Mouse (Mus musculus) hindbrain, embryonic 14.5 days (tissue): Measurements from ENCODE around the gene Pbx1. TPM values are rescaled to one million over a fixed set of nuclear protein-coding genes. Genes with fewer than 3 reads are reported as not detected.

ENCODE experiments used
- ATAC-seq: fragments of 200-750 bp; cut with Nextera tagmentation; 2 replicates; pipeline ENCODE4 v1.8.0; 2017; ENCODE audit warnings: moderate number of reproducible peaks, mild to moderate bottlenecking, moderate TSS enrichment, moderate library complexity; ENCODE audit not compliant: low FRiP score
- DNase-seq: peaks from one replicate; pipeline ENCODE4 v3.0.0-alpha.2; 2015; ENCODE audit warnings: low spot score
- H3K27ac ChIP-seq: fragments of 300-500 bp; sonication (generic); 2 replicates; pipeline ENCODE4 v1.5.1; 2014; ENCODE audit warnings: mild to moderate bottlenecking, moderate library complexity
- H3K27me3 ChIP-seq: fragments of 300-500 bp; sonication (generic); 2 replicates; pipeline ENCODE4 v1.6.1; 2014; ENCODE audit warnings: mild to moderate bottlenecking, low read length, mixed read lengths; ENCODE audit not compliant: control insufficient read depth, insufficient read depth
- H3K36me3 ChIP-seq: fragments of 300-500 bp; sonication (generic); replicated peaks from 2 replicates; pipeline ENCODE4 v1.6.1; 2014; ENCODE audit not compliant: control insufficient read depth, insufficient read depth
- H3K4me1 ChIP-seq: fragments of 300-500 bp; sonication (generic); replicated peaks from 2 replicates; pipeline ENCODE4 v1.6.1; 2014; ENCODE audit warnings: antibody characterized with exemption, low read length, mixed read lengths; ENCODE audit not compliant: control insufficient read depth, insufficient read depth
- H3K4me2 ChIP-seq: fragments of 300-500 bp; sonication (generic); replicated peaks from 2 replicates; pipeline ENCODE4 v1.6.1; 2014; ENCODE audit warnings: mild to moderate bottlenecking, moderate library complexity
- H3K4me3 ChIP-seq: fragments of 300-500 bp; sonication (generic); replicated peaks from 2 replicates; pipeline ENCODE4 v1.5.1; 2014; ENCODE audit warnings: mild to moderate bottlenecking, low read length
- H3K9ac ChIP-seq: fragments of 300-500 bp; sonication (generic); 2 replicates; pipeline ENCODE4 v1.6.1; 2014
- H3K9me3 ChIP-seq: fragments of 300-500 bp; sonication (generic); 2 replicates; pipeline ENCODE4 v1.6.1; 2016; ENCODE audit warnings: low read length; ENCODE audit not compliant: control insufficient read depth
- WGBS: fragments of 180-500 bp; shearing (Covaris S2); extraction: QIAGEN DNeasy Blood & Tissue Kit; methylation state at CpG from one replicate; pipeline ENCODE4 v1.1.7; 2014; 5-methylcytosine and 5-hydroxymethylcytosine counted together
- polyA plus RNA-seq: library from polyadenylated mRNA; unstranded; fragments of >200 nt; fragmentation: Nextera tagmentation; extraction: Ambion mirVana; gene quantifications from 2 replicates; pipeline ENCODE4 v1.2.1, GENCODE M21; 2014

The Pbx1 gene
- polyA plus RNA-seq, 1 experiment from 2014 or later = 46.3 TPM

DNA sequence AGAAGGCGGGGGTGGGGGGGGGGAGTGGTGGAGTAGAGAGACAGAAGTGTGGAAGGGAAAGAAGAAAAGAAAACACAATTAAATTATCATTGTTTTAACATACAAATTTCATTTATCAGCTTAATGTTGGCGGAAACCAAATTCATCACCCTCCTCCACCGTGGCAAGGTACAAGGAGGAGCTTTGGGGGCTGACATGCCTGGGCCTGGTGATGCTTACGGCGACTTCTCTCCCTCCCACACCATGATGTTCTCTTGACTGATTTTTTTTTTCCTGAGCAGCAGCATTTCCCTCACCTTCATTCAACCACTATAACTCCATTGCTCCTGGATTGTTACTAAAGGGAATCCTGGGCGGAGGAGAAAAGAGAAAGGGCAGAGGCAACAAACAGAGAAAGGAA is 89.8 kb downstream of the Pbx1 start:
- Histone ChIP-seq H3K4me1 (peaks cover 42% of the 10 kb centered on the region), H3K4me2 (peak overlapping the region; percentile 19), H3K9me3 (no peaks in the 10 kb centered on the region), H3K27ac (peak overlapping the region; percentile 81), H3K9ac (0 out of 2 replicates have a peak overlapping the region, but pooled peaks have one; percentile 3), H3K27me3 (no peaks in the 10 kb centered on the region), H3K36me3 (no peaks in the 10 kb centered on the region), H3K4me3 (no peak overlapping the region)
- DNase-seq (no peak), ATAC-seq (peak; percentile 28; the same call in 1 of the 2 replicates)
- WGBS = 37% methylated on average over 5 of the region's 6 CpGs

DNA sequence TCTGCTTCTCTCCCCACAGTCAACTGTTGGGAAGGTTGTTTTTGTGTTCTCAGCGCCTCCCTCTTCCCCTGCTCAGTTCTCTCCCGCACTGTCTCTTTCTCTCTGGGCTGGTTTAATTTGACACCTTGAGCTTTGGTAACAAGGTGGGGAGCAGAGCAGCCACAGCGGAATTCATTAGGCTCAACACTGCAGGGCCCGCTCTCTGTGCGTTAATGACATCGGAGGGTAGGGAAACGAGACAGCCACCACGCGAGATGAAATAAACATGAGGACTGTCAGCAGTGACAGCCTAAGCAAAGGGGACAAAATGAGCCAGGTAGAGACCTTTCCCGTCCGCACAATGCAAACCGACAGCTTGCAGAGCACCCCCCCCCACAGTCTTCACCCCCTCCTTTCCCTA is 90.2 kb downstream of the Pbx1 start:
- 7% methylated on average over 12 of the region's 12 CpGs for WGBS
- 0 out of 2 replicates have a peak overlapping the region, but pooled peaks have one; percentile 3 for H3K9ac ChIP-seq
- H3K27ac ChIP-seq = peak overlapping the region; percentile 81
- no peaks in the 10 kb centered on the region for H3K36me3 ChIP-seq
- H3K4me1 ChIP-seq = peaks cover 42% of the 10 kb centered on the region
- ATAC-seq (peak; percentile 72), DNase-seq (peak; percentile 60)
- no peak overlapping the region for H3K4me3 ChIP-seq
- no peaks in the 10 kb centered on the region for H3K27me3 ChIP-seq
- no peaks in the 10 kb centered on the region for H3K9me3 ChIP-seq
- H3K4me2 ChIP-seq = peak overlapping the region; percentile 19

DNA sequence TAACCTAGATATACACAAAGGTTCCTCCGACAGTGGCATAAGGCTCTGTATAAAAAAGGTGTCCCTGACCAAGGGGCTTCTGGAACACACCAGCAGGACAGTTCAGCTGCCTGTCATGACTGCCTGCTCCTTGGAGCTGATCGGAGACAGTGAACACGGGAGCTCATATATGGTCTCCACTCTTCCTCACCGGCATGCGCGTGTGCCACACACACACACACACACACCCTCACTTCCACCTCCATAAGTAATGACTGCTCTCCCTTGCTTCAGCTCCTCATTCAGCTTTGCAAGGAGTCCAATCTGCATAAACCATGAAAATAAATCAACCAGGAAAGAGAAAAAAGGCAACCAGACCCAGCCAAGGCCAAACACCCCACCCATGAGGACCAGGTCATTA is 90.7 kb downstream of the Pbx1 start:
- no peaks in the 10 kb centered on the region for H3K36me3 ChIP-seq
- 42% methylated on average over 6 of the region's 6 CpGs for WGBS
- no peak for ATAC-seq
- H3K4me1 ChIP-seq = peaks cover 42% of the 10 kb centered on the region
- H3K9me3 ChIP-seq = no peaks in the 10 kb centered on the region
- no peaks in the 10 kb centered on the region for H3K27me3 ChIP-seq
- H3K4me3 ChIP-seq = no peak overlapping the region
- peak overlapping the region; percentile 81 for H3K27ac ChIP-seq
- peak overlapping the region; percentile 19 for H3K4me2 ChIP-seq
- no peak overlapping the region for H3K9ac ChIP-seq
- DNase-seq = no peak

DNA sequence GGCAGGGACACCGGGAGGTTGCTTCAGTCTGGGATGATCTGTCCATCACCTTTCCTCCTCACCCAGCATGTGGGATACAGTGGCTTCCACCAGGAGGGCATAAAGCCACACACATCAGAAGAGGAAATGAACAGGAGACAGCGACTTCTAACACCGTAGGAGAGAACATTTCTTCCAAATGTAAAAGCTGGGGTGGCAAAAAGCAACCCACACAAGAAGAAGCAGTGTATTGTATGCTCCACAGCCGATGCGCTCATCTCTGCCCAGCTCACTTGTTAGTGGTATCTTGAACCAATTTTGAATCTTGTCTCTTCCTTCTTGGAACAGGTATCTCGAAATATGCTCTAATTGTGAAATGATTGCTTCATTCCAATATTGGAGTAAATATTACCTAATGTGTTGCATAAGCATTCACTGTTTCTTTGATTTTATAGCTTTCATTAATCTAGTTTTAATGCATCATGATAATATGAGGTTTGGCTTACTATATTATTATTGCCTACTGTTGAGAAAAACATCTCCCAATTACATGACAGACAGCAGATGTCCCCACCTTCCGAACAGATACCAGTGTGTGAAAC is 95.7 kb downstream of the Pbx1 start:
- 91% methylated on average over 7 of the region's 7 CpGs for WGBS
- H3K9me3 ChIP-seq = no peaks in the 10 kb centered on the region
- no peak overlapping the region for H3K27ac ChIP-seq

DNA sequence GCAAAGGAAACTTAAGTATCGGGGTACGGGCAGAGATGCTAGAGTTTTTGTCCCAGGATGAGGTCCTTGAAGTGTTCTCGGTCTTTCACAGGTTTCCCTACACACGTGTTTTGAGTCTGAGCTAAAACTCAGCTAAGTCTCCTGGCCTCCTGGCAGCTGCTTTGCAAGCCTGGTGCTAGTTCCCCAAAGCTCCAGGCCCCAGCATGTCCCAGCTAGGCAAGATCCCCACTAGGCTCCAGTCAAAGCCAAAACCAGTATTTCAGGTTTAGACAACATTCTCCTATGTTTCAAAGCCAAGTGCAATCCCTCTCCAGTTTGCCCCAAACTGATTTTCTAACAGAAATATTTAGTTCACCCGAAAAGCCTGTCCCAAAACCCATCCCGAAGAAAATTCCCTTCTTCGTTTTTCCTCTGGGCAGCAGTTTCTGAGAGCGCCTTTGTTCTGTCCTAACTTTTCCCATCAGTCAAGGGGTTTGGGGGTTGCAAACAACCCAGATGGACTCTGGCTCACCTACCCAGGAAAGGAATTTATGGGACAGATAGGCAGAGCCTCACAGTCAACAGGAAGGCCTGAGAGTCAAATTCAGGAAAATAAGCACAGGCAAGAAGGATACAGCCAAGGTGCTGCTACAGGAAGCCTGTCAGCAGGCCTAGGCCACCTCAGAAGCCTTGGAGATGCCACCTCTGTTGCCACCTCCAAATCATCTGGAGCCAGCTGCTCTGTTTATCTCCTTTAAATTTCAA is 97.1 kb downstream of the Pbx1 start:
- Histone ChIP-seq H3K36me3 (no peaks in the 10 kb centered on the region), H3K27ac (no peak overlapping the region), H3K4me2 (no peak overlapping the region), H3K9ac (no peak overlapping the region), H3K4me3 (no peak overlapping the region), H3K9me3 (no peaks in the 10 kb centered on the region), H3K27me3 (no peaks in the 10 kb centered on the region), H3K4me1 (peaks cover 7% of the 10 kb centered on the region)
- no peak for ATAC-seq
- WGBS = 96% methylated on average over 8 of the region's 8 CpGs
- no peak for DNase-seq

More for the DNA sequence above, 95.7 kb downstream of the Pbx1 start:
- no peak for DNase-seq
- no peak for ATAC-seq
- Histone ChIP-seq H3K9ac (no peak overlapping the region), H3K36me3 (no peaks in the 10 kb centered on the region), H3K27me3 (no peaks in the 10 kb centered on the region), H3K4me3 (no peak overlapping the region), H3K4me1 (peaks cover 5% of the 10 kb centered on the region), H3K4me2 (no peak overlapping the region)

DNA sequence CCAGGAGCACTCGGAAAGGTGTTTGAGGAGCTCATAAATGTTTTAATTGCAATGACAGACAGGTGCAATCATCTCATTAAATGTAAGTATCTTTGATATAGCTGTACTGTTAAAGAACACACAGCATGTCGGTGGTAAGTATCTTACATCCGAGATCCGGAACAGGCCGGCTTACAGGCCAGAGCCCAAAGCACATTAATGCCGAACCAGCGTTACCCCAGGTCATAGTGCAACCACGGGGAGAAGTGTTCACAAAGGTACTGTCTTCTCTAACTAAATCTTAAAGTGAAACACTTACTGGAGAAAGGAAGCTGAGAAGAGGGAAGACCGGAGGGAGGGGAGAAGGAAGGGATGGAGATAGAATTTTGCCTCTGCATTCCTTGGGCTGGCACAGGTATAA is 100.0 kb downstream of the Pbx1 start:
- Histone ChIP-seq H3K9me3 (no peaks in the 10 kb centered on the region), H3K4me3 (no peak overlapping the region), H3K36me3 (no peaks in the 10 kb centered on the region), H3K4me2 (no peak overlapping the region), H3K9ac (no peak overlapping the region), H3K27ac (no peak overlapping the region), H3K27me3 (no peaks in the 10 kb centered on the region), H3K4me1 (peaks cover 33% of the 10 kb centered on the region)
- ATAC-seq (no peak), DNase-seq (no peak)
- 82% methylated on average over 9 of the region's 9 CpGs for WGBS

DNA sequence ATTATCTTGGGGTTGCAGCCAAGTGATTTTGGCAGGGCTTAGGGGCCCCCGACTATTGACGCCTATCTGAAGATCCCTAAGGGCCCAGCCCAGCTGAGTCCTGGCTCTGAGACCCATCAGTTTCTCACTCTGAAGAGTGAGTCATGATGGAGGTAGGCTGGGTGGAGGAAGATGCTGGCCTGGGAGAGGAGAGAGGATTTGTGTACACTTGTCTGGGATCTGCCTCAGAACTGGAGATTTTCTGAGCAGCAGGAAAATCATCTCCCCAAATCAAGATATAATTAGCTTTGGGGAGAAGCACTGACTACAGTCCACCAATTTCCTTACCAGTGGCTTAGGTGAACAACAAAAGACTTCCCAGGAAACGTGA is 103.8 kb downstream of the Pbx1 start:
- Histone ChIP-seq H3K4me3 (no peak overlapping the region), H3K9ac (no peak overlapping the region), H3K27me3 (no peaks in the 10 kb centered on the region), H3K4me1 (peaks cover 72% of the 10 kb centered on the region), H3K27ac (peak overlapping the region; percentile 54), H3K9me3 (no peaks in the 10 kb centered on the region), H3K36me3 (no peaks in the 10 kb centered on the region), H3K4me2 (0 out of 2 replicates have a peak overlapping the region, but pooled peaks have one; percentile 4)
- WGBS = 43% methylated on average over 3 of the region's 3 CpGs
- DNase-seq (no peak), ATAC-seq (peak; percentile 29; the same call in 1 of the 2 replicates)

DNA sequence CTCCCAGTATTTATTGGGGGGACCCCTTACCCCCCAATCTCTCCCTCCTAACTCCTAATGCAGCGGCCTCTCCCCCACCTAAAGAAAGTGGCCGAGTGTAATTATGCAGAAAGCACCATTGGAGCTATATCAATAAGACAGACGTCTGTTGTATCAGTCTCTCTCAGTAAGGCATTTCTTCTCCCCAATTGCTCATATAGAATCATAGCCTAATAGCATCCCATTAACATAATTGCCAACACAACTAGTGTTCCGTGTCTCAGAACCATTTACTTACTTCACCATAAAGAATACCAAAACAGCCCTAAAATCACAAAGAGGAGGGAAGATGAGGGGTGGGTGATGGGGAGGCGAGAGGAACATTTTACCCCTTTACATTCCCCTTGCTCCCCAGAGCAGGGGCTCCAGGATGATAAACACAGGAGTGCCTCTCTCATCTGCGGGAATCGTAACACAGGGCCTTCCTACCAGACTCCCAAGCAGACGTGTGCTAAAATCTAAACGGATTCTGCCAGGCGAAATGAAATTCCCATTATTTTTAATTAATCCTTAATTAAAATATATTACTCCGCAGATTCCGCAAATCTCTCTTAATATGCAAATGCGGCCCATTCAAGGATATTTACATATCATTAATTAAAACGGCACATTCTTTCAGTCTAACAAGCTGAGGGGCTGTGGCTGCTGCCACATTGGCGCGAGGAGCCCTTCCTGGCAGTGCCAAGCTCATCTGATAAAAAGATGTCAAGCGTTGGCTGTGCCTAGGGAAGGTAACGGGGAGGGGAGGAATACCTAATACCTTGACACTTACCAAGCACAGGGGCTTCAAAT is 104.5 kb downstream of the Pbx1 start:
- Histone ChIP-seq H3K9me3 (no peaks in the 10 kb centered on the region), H3K4me2 (0 out of 2 replicates have a peak overlapping the region, but pooled peaks have one; percentile 4), H3K4me1 (peaks cover 72% of the 10 kb centered on the region), H3K27ac (peak overlapping the region; percentile 54), H3K9ac (no peak overlapping the region), H3K27me3 (no peaks in the 10 kb centered on the region), H3K36me3 (no peaks in the 10 kb centered on the region), H3K4me3 (no peak overlapping the region)
- ATAC-seq (peak; percentile 59), DNase-seq (peak; percentile 64)
- WGBS = 33% methylated on average over 18 of the region's 18 CpGs

DNA sequence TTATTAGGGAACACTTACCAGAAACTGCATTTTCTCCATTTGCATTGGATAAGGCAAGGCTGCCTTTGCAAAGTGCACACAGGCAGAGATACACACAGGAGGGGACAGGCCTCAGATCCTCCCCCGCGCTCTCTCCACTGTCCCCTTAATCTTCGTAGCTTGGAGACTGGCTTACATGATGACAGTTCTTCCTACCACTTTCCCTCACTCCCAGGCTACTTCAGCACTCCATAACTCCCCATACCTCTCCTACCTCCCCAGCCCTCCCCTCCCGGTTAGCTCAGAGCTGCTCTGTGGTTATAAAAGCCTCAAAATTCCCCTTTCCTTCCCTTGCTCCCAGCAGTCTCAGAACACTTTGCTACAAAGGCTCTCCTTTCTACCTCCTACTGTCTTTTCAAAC is 106.3 kb downstream of the Pbx1 start:
- ATAC-seq = no peak
- no peaks in the 10 kb centered on the region for H3K9me3 ChIP-seq

More for the DNA sequence above, 106.3 kb downstream of the Pbx1 start:
- H3K4me1 ChIP-seq = peaks cover 72% of the 10 kb centered on the region
- H3K27ac ChIP-seq = peak overlapping the region; percentile 54
- H3K4me2 ChIP-seq = no peak overlapping the region
- 61% methylated on average over 4 of the region's 4 CpGs for WGBS
- no peak for DNase-seq
- H3K36me3 ChIP-seq = no peaks in the 10 kb centered on the region
- no peaks in the 10 kb centered on the region for H3K27me3 ChIP-seq
- H3K9ac ChIP-seq = peak overlapping the region; percentile 32; the same call in 1 of the 2 replicates
- no peak overlapping the region for H3K4me3 ChIP-seq
